Comparison of ENCODE assay signal across 9 mouse cellular contexts in genomic region chr9:61375002-61375401, GRCm38 (mm10). TPM values are rescaled to one million over a fixed set of nuclear protein-coding genes. Genes with fewer than 3 reads are reported as not detected.
DNase-seq lines count a peak whose midpoint lies in the region; ATAC-seq and TF ChIP-seq lines count a peak whose summit lies in the region.
"Had no signal": no experiment of that assay in that cellular context is flagged by ENCODE, and none has a peak within 500 bp of the region (broad histone marks: within the 10 kb centered on the region; RNA-seq: fewer than 3 reads in every experiment).

No protein-coding gene starts in this region.

- intact Hi-C loops in left cerebral cortex, adult 2 months (cut with DNase I): no loop called here
- intact Hi-C loops in left cerebral cortex, postnatal 10 days (cut with DNase I): loop anchor here (5.0 to 10.0 kb wide), 4 partner anchors 140 to 520 kb away; no protein-coding TSS in a partner anchor
- intact Hi-C loops in left cerebral cortex, postnatal 4 days (cut with DNase I): loop anchor here (10.0 kb wide), 2 partner anchors 330 to 480 kb away; no protein-coding TSS in a partner anchor

- peak overlapping the region; percentile 92 for H3K4me2 ChIP-seq in embryonic facial prominence, embryonic 12.5 days (replicated peaks)
- H3K4me2 ChIP-seq in intestine, embryonic 14.5 days (ENCODE audit: low read length): peak overlapping the region; percentile 52
- H3K4me2 ChIP-seq in neural tube, embryonic 13.5 days: peak overlapping the region; percentile 85

- H3K9ac ChIP-seq in embryonic facial prominence, embryonic 12.5 days: peak overlapping the region; percentile 99
- H3K9ac ChIP-seq in intestine, embryonic 14.5 days (ENCODE audit: low read length): peak overlapping the region; percentile 99; the same call in 1 of the 2 replicates
- H3K9ac ChIP-seq in neural tube, embryonic 13.5 days: peak overlapping the region; percentile 99

- TF ChIP-seq CTCF in left cerebral cortex, adult 2 months (IDR thresholded peaks at IDR 0.05): no peak

- H3K4me3 ChIP-seq in left cerebral cortex, adult 2 months: peak overlapping the region; percentile 91
- H3K4me3 ChIP-seq in embryonic facial prominence, embryonic 12.5 days: peak overlapping the region; percentile 96
- peak overlapping the region; percentile 93 for H3K4me3 ChIP-seq in intestine, embryonic 14.5 days (ENCODE audit: low read depth, low read length)
- H3K4me3 ChIP-seq in neural tube, embryonic 13.5 days: peak overlapping the region; percentile 92

- WGBS in embryonic facial prominence, embryonic 12.5 days: 14% methylated on average over 5 of the region's 5 CpGs
- 25% methylated on average over 5 of the region's 5 CpGs for WGBS in intestine, embryonic 14.5 days
- WGBS in neural tube, embryonic 13.5 days: 11% methylated on average over 5 of the region's 5 CpGs

- peaks cover 52% of the 10 kb centered on the region for H3K4me1 ChIP-seq in embryonic facial prominence, embryonic 12.5 days
- H3K4me1 ChIP-seq in intestine, embryonic 14.5 days (replicated peaks; ENCODE audit: control insufficient read depth, insufficient read depth, low read length): peaks cover 62% of the 10 kb centered on the region
- peaks cover 71% of the 10 kb centered on the region for H3K4me1 ChIP-seq in neural tube, embryonic 13.5 days (replicated peaks)

- ATAC-seq in embryonic facial prominence, embryonic 12.5 days (ENCODE audit: insufficient number of reproducible peaks, insufficient read depth, low FRiP score, low TSS enrichment): no peak
- no peak for ATAC-seq in intestine, embryonic 14.5 days (replicated peaks; ENCODE audit: low FRiP score, low TSS enrichment, low read depth)
- no peak for ATAC-seq in neural tube, embryonic 13.5 days (ENCODE audit: low read depth)

- peaks cover 36% of the 10 kb centered on the region for H3K36me3 ChIP-seq in embryonic facial prominence, embryonic 12.5 days
- peaks cover 22% of the 10 kb centered on the region for H3K36me3 ChIP-seq in intestine, embryonic 14.5 days (ENCODE audit: control insufficient read depth, insufficient read depth, low read length)
- no peaks in the 10 kb centered on the region for H3K36me3 ChIP-seq in neural tube, embryonic 13.5 days

- DNase-seq in left cerebral cortex, adult 2 months (ENCODE audit: extremely low spot score in 1 of 2, low spot score in 2 of 2): no peak
- DNase-seq in left cerebral cortex, postnatal 10 days (ENCODE audit: extremely low spot score in 1 of 2, low spot score in 2 of 2): no peak
- DNase-seq in intestine, embryonic 14.5 days (ENCODE audit: low spot score): no peak
- DNase-seq in left cerebral cortex, postnatal 4 days: no peak
- no peak for DNase-seq in thymus, postnatal 36 days
- no peak for DNase-seq in layer of hippocampus, postnatal 10 days (ENCODE audit: low spot score in 2 of 2)
- DNase-seq: thymus, postnatal 4 days had no signal

- H3K9me3 ChIP-seq in embryonic facial prominence, embryonic 12.5 days: no peaks in the 10 kb centered on the region
- H3K9me3 ChIP-seq in intestine, embryonic 14.5 days (ENCODE audit: control insufficient read depth, low read length): no peaks in the 10 kb centered on the region
- H3K9me3 ChIP-seq in neural tube, embryonic 13.5 days: no peaks in the 10 kb centered on the region

- H3K27me3 ChIP-seq in embryonic facial prominence, embryonic 12.5 days: no peaks in the 10 kb centered on the region
- H3K27me3 ChIP-seq in intestine, embryonic 14.5 days (replicated peaks; ENCODE audit: control insufficient read depth, insufficient read depth, low read length): no peaks in the 10 kb centered on the region
- H3K27me3 ChIP-seq in neural tube, embryonic 13.5 days: no peaks in the 10 kb centered on the region

- no peak overlapping the region for H3K27ac ChIP-seq in left cerebral cortex, adult 2 months
- 0 out of 2 replicates have a peak overlapping the region, but pooled peaks have one; percentile 94 for H3K27ac ChIP-seq in embryonic facial prominence, embryonic 12.5 days
- H3K27ac ChIP-seq in intestine, embryonic 14.5 days (ENCODE audit: low read depth): no peak overlapping the region
- H3K27ac ChIP-seq in neural tube, embryonic 13.5 days (replicated peaks): peak overlapping the region; percentile 96

RNA-seq across cellular contexts. Expression of gene Tle3, which starts 2.8 kb away (rescaled TPM):
- 10 to 100 TPM; 69.2 to 71.5 TPM for total RNA-seq in left cerebral cortex, adult 2 months (2021)
- 10 to 100 TPM; 80.8 to 92.7 TPM for total RNA-seq in left cerebral cortex, postnatal 10 days (2021)
- polyA plus RNA-seq in embryonic facial prominence, embryonic 12.5 days (2016; fragmentation: Nextera tagmentation; extraction: Ambion mirVana): 51.8 and 58.3 TPM in 2 replicates
- 23.3 and 25.0 TPM in 2 replicates for polyA plus RNA-seq in intestine, embryonic 14.5 days (2014; fragmentation: Nextera tagmentation; extraction: Ambion mirVana)
- polyA plus RNA-seq in neural tube, embryonic 13.5 days (2015; fragmentation: Nextera tagmentation; extraction: Ambion mirVana): 31.1 and 33.7 TPM in 2 replicates
- total RNA-seq in left cerebral cortex, postnatal 4 days (2021): 100 to 1,000 TPM; 102 to 112 TPM
- total RNA-seq in layer of hippocampus, postnatal 10 days (2021): 10 to 100 TPM; 63.2 to 72.5 TPM

Comparison
In these comparisons a context has a peak if more than half of its experiments do, and no peak if none do; other contexts are left out.
1. H3K27ac ChIP-seq: peak in embryonic facial prominence, embryonic 12.5 days (single experiment) and neural tube, embryonic 13.5 days (single experiment); none in left cerebral cortex, adult 2 months (single experiment) and intestine, embryonic 14.5 days (single experiment).
2. Peak in every context shown above with its lines, with median percentiles within 50 percentile points of each other: H3K4me3 ChIP-seq, H3K4me2 ChIP-seq and H3K9ac ChIP-seq.